Mouse (Mus musculus) frontal cortex, postnatal 14 days (tissue): ENCODE results near the gene Tmco5.
"Not testable (repeated sequence)": the region's sequence is repeated elsewhere in the genome, so short reads cannot be mapped to it uniquely, and the experiment has no call there.

Experiments
- DNase-seq, 2 experiments: peaks; one replicate each; pipeline ENCODE4 v3.0.0; 2022; ENCODE audit warnings: low spot score in 2 of 2

The Tmco5 gene

DNA sequence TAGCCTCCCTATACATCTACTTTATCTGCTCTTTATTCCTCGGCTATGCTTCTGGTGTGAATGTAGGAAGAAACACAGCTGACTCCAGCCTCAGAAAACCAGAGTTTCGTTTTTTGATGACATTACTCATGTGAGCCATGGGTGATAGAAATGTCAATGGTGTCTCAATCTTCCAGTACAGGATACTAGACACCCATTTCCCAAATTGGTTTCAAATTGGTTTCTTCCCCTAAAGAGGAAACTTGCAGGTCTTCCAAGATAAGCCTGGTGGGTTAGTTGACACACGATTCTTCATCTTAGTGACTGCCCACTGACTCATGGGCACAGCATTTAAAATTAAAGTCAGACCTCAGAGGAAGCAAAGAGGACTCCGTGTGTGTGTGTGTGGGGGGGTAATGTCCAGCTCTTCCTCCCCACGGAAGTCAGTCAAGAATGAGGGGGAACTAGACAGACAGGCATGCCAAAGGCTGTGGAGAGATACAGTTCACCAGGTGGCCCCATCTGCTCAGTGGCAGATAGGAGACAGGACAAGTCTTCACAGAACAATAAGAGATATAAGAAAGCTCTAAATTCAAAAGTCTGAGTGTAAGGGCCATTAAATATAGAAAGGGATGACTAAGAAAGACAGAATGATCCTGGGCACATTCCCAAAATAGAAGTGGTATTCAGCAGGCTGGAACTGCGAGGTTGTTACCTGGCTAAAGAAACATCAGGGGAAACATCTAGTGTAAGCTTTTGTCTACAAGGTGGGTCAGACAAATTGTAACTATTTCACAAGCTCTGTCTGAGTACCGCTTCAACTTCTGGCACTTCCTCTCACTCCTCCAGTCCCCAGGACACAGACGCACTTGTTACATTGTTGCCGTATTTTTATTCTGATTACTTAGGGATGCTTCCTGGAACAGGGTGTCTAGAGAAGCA is 44.3 kb downstream of the Tmco5 start:
- DNase-seq = no peak

DNA sequence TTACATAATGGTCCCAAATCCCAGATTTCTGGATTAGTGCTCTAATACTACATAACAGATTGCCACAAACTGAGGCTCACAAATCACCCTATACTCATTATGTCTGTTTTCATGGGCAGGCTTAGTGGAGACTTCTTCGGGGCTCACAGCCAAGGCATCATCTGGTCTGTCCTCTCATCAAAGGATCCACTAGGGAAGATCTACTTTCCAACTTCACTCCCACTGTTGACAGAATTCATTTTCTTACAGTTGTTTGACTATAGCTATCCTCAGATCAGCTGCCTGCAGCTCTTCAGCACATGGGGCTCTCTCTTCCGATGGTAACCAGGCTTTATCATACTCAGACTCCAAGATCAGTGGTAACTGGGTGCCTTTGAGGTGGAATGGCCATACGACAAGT is 45.2 kb downstream of the Tmco5 start:
- no peak for DNase-seq

DNA sequence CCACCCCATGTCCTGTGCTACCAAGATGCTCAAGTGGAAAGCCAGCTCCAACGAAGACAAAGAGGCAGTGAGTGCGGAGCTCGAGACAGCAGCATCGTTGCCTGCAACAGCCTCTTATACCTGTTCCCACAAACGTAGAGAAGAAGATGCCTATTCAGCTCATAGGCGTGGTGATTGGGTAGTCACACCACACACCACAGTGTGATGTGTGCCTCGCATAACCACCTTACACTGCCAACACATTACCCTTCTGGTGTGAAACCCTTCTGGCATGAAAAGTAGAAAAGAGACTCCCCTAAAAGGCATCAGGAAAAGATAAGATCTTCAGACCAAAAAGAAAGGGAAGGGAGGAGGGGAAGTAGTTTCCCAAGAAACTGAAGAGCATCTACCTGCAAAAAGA is 45.8 kb downstream of the Tmco5 start:
- DNase-seq = no peak

DNA sequence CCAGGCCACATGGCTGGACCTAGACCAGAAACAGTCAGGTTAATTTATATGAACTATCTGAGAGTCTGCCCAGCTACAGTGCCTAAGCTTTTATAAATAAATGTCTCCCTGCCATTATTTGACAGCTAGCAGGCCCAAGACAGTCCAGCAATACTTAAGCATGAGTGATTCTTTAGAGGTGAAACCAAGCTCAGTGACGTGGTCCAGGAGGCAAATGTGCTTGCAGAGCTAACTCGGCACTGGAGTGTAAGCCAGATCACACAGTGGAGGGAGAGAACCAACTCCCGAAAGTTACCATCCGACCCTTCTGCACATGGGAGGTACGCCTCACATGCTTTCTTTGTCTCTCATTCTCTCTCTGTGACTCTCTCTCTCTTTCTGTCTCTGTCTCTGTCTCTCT is 46.7 kb downstream of the Tmco5 start:
- no peak for DNase-seq

DNA sequence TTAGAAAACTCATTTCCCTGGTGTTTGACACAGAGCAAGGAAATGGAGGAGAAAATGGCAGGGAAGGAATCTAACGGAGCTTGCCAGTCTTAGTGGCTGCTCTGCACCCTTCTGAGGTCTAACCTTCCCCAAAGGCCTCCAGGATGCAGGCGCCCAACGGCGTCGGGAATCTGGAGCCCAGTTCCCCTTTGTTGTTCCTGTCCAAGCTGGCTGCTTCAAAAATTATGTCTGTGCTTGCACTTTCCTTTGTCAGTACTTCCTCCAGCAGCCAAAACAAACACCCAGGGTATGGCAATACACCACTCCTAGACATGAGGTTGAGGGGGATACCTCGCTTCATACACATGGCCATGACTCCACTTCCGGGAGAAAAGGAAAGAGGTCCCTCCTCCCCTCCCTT is 53.7 kb downstream of the Tmco5 start:
- no peak for DNase-seq

DNA sequence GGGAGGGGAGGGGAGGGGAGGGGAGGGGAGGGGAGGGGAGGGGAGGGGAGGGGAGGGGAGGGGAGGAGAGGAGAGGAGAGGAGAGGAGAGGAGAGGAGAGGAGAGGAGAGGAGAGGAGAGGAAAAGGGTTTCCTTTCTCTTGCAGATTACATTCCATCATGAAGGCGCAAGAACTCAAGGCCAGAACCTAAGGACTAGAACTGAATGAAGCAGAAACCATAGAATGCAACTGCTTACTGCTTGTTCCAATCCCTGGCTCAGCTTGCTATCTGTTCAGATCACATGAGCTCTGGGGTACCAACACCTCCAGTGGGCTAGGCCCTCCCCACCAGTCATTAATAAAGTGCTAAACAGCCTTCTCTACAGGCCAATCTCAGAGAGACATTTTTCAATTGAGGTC is 55.7 kb downstream of the Tmco5 start:
- DNase-seq = not testable (repeated sequence)

DNA sequence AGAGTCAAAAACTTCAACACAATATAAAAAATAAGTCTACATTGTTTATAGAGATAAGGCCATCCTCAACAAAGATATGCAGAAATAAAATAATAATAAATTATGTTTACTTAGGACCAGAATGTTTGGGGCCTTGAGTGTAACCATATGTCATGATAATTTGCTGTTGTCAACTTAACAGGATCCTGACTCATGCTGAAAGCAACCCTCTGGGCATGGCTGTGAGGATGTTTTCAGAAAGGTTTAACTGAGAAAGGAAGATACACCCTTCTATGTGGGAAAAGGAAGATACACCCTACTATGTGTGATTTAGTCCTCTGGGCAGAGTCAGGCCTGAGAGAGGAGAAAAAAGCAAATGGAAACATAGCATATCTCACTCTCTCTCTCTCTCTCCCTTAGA is 56.3 kb downstream of the Tmco5 start:
- no peak for DNase-seq

DNA sequence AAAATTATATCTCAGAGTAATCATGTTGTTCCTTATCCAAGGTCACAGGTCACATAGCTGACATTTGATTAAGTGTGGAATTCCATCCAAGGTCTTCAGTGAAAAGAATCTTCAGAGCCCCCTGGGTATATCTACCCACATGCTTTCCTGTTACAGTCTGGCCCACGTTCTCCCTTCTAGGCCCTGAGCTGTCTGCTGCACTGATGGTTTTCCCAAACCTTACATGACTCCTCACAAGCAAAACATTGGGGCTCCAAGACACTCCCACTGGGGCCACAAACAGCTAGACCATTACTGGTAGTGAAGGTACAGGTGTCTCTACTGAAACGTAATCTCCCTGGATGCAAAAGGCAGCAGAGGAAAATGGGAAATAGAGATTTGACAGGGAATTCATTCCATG is 57.9 kb downstream of the Tmco5 start:
- DNase-seq = no peak

DNA sequence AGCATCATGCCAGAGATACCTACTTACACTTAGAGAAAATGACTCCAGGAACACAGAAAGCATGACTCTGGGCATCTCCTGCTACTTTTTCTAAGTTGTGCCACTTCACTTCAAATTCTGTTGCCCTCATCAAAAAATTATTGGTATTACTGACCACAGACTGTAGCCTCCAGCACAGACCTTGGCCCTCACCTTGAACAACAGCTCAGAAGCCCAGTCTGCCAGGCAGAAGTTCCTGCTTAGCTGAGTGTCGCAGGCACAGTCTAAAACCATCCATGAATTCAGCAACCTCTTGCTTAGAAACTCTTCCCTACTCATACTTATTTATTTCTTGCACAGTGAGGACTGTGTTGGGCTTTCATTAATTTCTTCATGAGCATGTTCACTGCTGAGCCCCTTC is 58.7 kb downstream of the Tmco5 start:
- DNase-seq = no peak

DNA sequence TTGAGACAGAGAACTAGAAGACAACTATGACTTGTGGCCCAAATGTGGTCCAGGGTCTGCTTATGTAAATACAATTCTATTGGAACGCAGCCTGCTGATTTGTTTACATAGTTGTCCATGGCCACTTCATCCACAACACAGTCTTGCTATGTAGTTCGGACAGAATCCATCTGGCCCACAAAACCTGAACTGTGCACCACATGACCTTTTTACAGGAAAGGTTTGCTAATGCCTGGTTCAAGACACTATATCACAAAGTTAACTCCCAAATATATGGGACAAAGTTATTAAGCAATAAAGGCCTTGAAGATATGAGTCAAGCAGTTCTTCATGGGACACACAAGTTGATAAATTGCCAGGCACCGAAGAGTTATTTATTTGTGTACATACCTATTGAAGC is 63.3 kb downstream of the Tmco5 start:
- no peak for DNase-seq
